10 mouse cellular contexts compared by ENCODE assay signal in genomic region chr6:52313391-52314303, GRCm38 (mm10). TPM values are rescaled to one million over a fixed set of nuclear protein-coding genes. Genes with fewer than 3 reads are reported as not detected.
DNase-seq lines count a peak whose midpoint lies in the region; ATAC-seq and TF ChIP-seq lines count a peak whose summit lies in the region.
"Had no signal": no experiment of that assay in that cellular context is flagged by ENCODE, and none has a peak within 500 bp of the region (broad histone marks: within the 10 kb centered on the region; RNA-seq: fewer than 3 reads in every experiment).

Gene Evx1 (plus strand): TSS chr6:52313498.

- H3K9ac ChIP-seq in heart, embryonic 13.5 days: no peak within 1 kb of the TSS
- peak within 1 kb of the TSS; percentile 47 for H3K9ac ChIP-seq in hindbrain, embryonic 12.5 days
- H3K9ac ChIP-seq in midbrain, embryonic 15.5 days: no peak within 1 kb of the TSS

- no peak within 1 kb of the TSS for H3K27ac ChIP-seq in heart, embryonic 13.5 days (replicated peaks)
- H3K27ac ChIP-seq in hindbrain, embryonic 12.5 days: peak within 1 kb of the TSS; percentile 64
- H3K27ac ChIP-seq in midbrain, embryonic 15.5 days: no peak within 1 kb of the TSS
- no peak within 1 kb of the TSS for H3K27ac ChIP-seq in thymus, adult 2 months (ENCODE audit: control insufficient read depth, insufficient read depth, low read length)

- H3K36me3 ChIP-seq in heart, embryonic 13.5 days: no peaks in the 10 kb centered on the region
- H3K36me3 ChIP-seq in hindbrain, embryonic 12.5 days: no peaks in the 10 kb centered on the region
- no peaks in the 10 kb centered on the region for H3K36me3 ChIP-seq in midbrain, embryonic 15.5 days (replicated peaks)
- no peaks in the 10 kb centered on the region for H3K36me3 ChIP-seq in thymus, adult 2 months (ENCODE audit: control insufficient read depth, insufficient read depth, low read length)

- intact Hi-C loops in heart, postnatal 25 days (cut with DNase I): loop anchor here (5.0 to 10.0 kb wide), 2 partner anchors 49 to 1131 kb away; partner anchors contain the start of gene Hoxa13

- H3K4me2 ChIP-seq in heart, embryonic 13.5 days: peak within 1 kb of the TSS; percentile 56
- peak within 1 kb of the TSS; percentile 24 for H3K4me2 ChIP-seq in hindbrain, embryonic 12.5 days (replicated peaks)
- H3K4me2 ChIP-seq in midbrain, embryonic 15.5 days: no peak within 1 kb of the TSS

- no peak for ATAC-seq in heart, embryonic 13.5 days (ENCODE audit: extremely low read depth, insufficient number of reproducible peaks, low FRiP score, low TSS enrichment)
- ATAC-seq in hindbrain, embryonic 12.5 days (ENCODE audit: low FRiP score): no peak
- ATAC-seq in midbrain, embryonic 15.5 days (replicated peaks): no peak
- ATAC-seq: Patski had no signal

- TF ChIP-seq POLR2A in thymus, adult 2 months (IDR thresholded peaks at IDR 0.05; ENCODE audit: control insufficient read depth, extremely low read depth, insufficient read depth, low read length, poor library complexity): no peak

- no peak for TF ChIP-seq CTCF in thymus, adult 2 months (IDR thresholded peaks at IDR 0.05; ENCODE audit: borderline replicate concordance, control insufficient read depth, extremely low read depth, insufficient read depth, low read length, poor library complexity)

- peaks cover 100% of the 10 kb centered on the region for H3K27me3 ChIP-seq in heart, embryonic 13.5 days (replicated peaks)
- H3K27me3 ChIP-seq in hindbrain, embryonic 12.5 days: peaks cover 95% of the 10 kb centered on the region
- peaks cover 95% of the 10 kb centered on the region for H3K27me3 ChIP-seq in midbrain, embryonic 15.5 days (replicated peaks)
- peaks cover 49% of the 10 kb centered on the region for H3K27me3 ChIP-seq in thymus, adult 2 months (ENCODE audit: control insufficient read depth, insufficient read depth, low read length)

- peak within 1 kb of the TSS; percentile 35 for H3K4me3 ChIP-seq in heart, embryonic 13.5 days
- peak within 1 kb of the TSS; percentile 33 for H3K4me3 ChIP-seq in hindbrain, embryonic 12.5 days
- H3K4me3 ChIP-seq in midbrain, embryonic 15.5 days: peak within 1 kb of the TSS; percentile 13; the same call in 1 of the 2 replicates
- no peak within 1 kb of the TSS for H3K4me3 ChIP-seq in thymus, adult 2 months (ENCODE audit: control insufficient read depth, insufficient read depth, low read length)

- H3K9me3 ChIP-seq in heart, embryonic 13.5 days: no peaks in the 10 kb centered on the region
- no peaks in the 10 kb centered on the region for H3K9me3 ChIP-seq in hindbrain, embryonic 12.5 days (replicated peaks)
- H3K9me3 ChIP-seq in midbrain, embryonic 15.5 days: no peaks in the 10 kb centered on the region

- DNase-seq in heart, postnatal 25 days (ENCODE audit: low spot score): no peak
- peak; percentile 65 for DNase-seq in T-cell, adult 2 months (ENCODE audit: low spot score)
- DNase-seq in thymus, adult 2 months: no peak
- DNase-seq in frontal cortex, postnatal 10 days (ENCODE audit: low spot score in 2 of 2): no peak
- DNase-seq in frontal cortex, adult 2 months (ENCODE audit: extremely low spot score in 1 of 2, low spot score in 1 of 2): no peak

- under 1% methylated on average over 59 of the region's 59 CpGs for WGBS in heart, embryonic 13.5 days
- WGBS in hindbrain, embryonic 12.5 days: under 1% methylated on average over 59 of the region's 59 CpGs
- under 1% methylated on average over 58 of the region's 59 CpGs for WGBS in midbrain, embryonic 15.5 days
- 6% methylated on average over 59 of the region's 59 CpGs for WGBS in thymus, adult 2 months

- H3K4me1 ChIP-seq in heart, embryonic 13.5 days: peaks cover 28% of the 10 kb centered on the region
- H3K4me1 ChIP-seq in hindbrain, embryonic 12.5 days: peaks cover 8% of the 10 kb centered on the region
- H3K4me1 ChIP-seq in midbrain, embryonic 15.5 days: peaks cover 13% of the 10 kb centered on the region
- 0 out of 2 replicates have a peak, but pooled peaks cover 3% of the 10 kb centered on the region for H3K4me1 ChIP-seq in thymus, adult 2 months (replicated peaks; ENCODE audit: control insufficient read depth, insufficient read depth, low read length)

RNA-seq across cellular contexts. Expression of gene Evx1, which starts in this region (rescaled TPM):
- polyA plus RNA-seq in heart, embryonic 13.5 days (2015; fragmentation: Nextera tagmentation; extraction: Ambion mirVana): not detected in 2 replicates
- not detected for total RNA-seq in heart, postnatal 25 days (2021)
- 11.5 and 12.6 TPM in 2 replicates for polyA plus RNA-seq in hindbrain, embryonic 12.5 days (2016; fragmentation: Nextera tagmentation; extraction: Ambion mirVana)
- 0.97 and 1.6 TPM in 2 replicates for polyA plus RNA-seq in midbrain, embryonic 15.5 days (2015; fragmentation: Nextera tagmentation; extraction: Ambion mirVana)
- not detected in 2 replicates for polyA plus RNA-seq in thymus, adult 2 months (2012; rRNA removed)
- not detected in 2 replicates for polyA plus RNA-seq in frontal cortex, adult 2 months (2012; rRNA removed)
- total RNA-seq: layer of hippocampus, postnatal 14 days had no signal
- polyA plus RNA-seq: Patski had no signal
